Mouse (Mus musculus) intestine, postnatal 0 days (tissue): ENCODE measurements around the gene Fxr2. TPM values are rescaled to one million over a fixed set of nuclear protein-coding genes. Genes with fewer than 3 reads are reported as not detected.

Experiments used
- ATAC-seq: fragments of 200-750 bp; cut with Nextera tagmentation; 2 replicates; pipeline ENCODE4 v1.8.0; 2017; ENCODE audit warnings: mild to moderate bottlenecking, moderate TSS enrichment, moderate library complexity
- H3K27ac ChIP-seq: fragments of 300-500 bp; sonication (generic); 2 replicates; pipeline ENCODE4 v1.5.1; 2014; ENCODE audit warnings: mild to moderate bottlenecking, low read depth, low read length, moderate library complexity
- H3K27me3 ChIP-seq: fragments of 300-500 bp; sonication (generic); replicated peaks from 2 replicates; pipeline ENCODE4 v1.6.1; 2014; ENCODE audit warnings: low read length, mixed read lengths; ENCODE audit not compliant: control insufficient read depth, insufficient read depth
- H3K36me3 ChIP-seq: fragments of 300-500 bp; sonication (generic); 2 replicates; pipeline ENCODE4 v1.6.1; 2014; ENCODE audit warnings: mild to moderate bottlenecking, moderate library complexity; ENCODE audit not compliant: control insufficient read depth, insufficient read depth
- H3K4me1 ChIP-seq: fragments of 300-500 bp; sonication (generic); replicated peaks from 2 replicates; pipeline ENCODE4 v1.6.1; 2014; ENCODE audit warnings: antibody characterized with exemption, low read length, mixed read lengths; ENCODE audit not compliant: control insufficient read depth, insufficient read depth
- H3K4me2 ChIP-seq: fragments of 300-500 bp; sonication (generic); replicated peaks from 2 replicates; pipeline ENCODE4 v1.6.1; 2014; ENCODE audit warnings: low read depth, mild to moderate bottlenecking, moderate library complexity
- H3K4me3 ChIP-seq: fragments of 300-500 bp; sonication (generic); 2 replicates; pipeline ENCODE4 v1.5.1; 2014; ENCODE audit warnings: low read depth, low read length
- H3K9ac ChIP-seq: fragments of 300-500 bp; sonication (generic); 2 replicates; pipeline ENCODE4 v1.6.1; 2014; ENCODE audit warnings: mild to moderate bottlenecking, low read depth, low read length
- H3K9me3 ChIP-seq: fragments of 300-500 bp; sonication (generic); 2 replicates; pipeline ENCODE4 v1.6.1; 2016; ENCODE audit warnings: mixed run types; ENCODE audit not compliant: control insufficient read depth
- CTCF ChIP-seq: sonication (generic); IDR thresholded peaks from 2 replicates; pipeline ENCODE4 v1.5.1; 2016; ENCODE audit warnings: low read depth, mild to moderate bottlenecking, control low read depth, antibody characterized with exemption, moderate library complexity
- WGBS: fragments of 180-500 bp; shearing (Covaris S2); extraction: QIAGEN DNeasy Blood & Tissue Kit; methylation state at CpG from one replicate; pipeline ENCODE4 v1.1.7; 2014; 5-methylcytosine and 5-hydroxymethylcytosine counted together
- polyA plus RNA-seq: library from polyadenylated mRNA; unstranded; fragments of >200 nt; fragmentation: Nextera tagmentation; extraction: Ambion mirVana; gene quantifications from 2 replicates; pipeline ENCODE4 v1.2.1, GENCODE M21; 2015

Gene Fxr2
- polyA plus RNA-seq, 1 experiment from 2014 or later, result 9.8 TPM

DNA sequence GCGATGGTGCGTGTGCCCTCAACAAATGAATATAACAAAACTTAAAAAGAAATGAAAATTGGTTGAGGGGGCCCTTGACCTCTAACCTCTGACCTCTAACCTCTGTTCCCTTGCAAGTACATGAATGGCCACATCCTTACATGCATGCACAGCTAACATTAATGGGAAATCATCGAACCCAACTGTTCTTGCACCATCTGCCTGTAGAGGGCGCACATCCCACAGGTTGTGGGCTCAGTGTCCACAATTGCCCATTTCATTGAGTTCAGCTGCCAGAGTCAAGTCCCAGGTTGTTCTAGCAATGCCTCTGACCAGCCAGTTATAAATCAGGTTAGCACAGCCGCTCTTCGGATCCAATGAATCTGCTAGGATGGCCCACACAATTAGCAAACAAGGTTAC is 4.5 kb upstream of the Fxr2 start:
- ATAC-seq, result no peak
- WGBS, result 36% methylated on average over 6 of the region's 6 CpGs
- TF ChIP-seq CTCF, result peak; percentile 97

DNA sequence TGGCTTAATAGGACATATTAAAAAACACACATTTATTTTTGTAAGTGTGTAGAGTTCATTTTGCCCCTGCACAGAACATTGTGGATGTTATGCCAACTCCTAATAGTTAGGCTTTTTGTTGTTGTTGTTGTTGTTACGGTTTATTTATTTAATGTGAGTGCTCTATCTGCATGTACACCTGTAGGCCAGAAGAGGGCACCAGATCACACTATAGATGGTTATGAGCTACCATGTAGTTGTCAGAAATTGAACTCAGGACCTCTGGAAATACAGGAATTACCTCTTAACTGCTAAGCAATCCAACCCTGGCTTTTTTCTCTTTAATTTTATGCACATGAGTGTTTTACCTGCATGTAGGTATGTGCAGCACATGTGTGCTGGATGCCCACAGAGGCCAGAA is 3.0 kb upstream of the Fxr2 start:
- Histone ChIP-seq H3K9ac (no peak overlapping the region), H3K4me3 (no peak overlapping the region), H3K27ac (no peak overlapping the region), H3K4me1 (peaks cover 5% of the 10 kb centered on the region; the same call in 1 of the 2 replicates), H3K36me3 (no peaks in the 10 kb centered on the region), H3K27me3 (no peaks in the 10 kb centered on the region), H3K9me3 (no peaks in the 10 kb centered on the region), H3K4me2 (no peak overlapping the region)
- 71% methylated on average over 1 of the region's 1 CpGs for WGBS
- TF ChIP-seq CTCF, result peak; percentile 71
- no peak for ATAC-seq

More for the DNA sequence above, 4.5 kb upstream of the Fxr2 start:
- Histone ChIP-seq H3K4me2 (no peak overlapping the region), H3K4me1 (no peaks in the 10 kb centered on the region), H3K9ac (no peak overlapping the region), H3K9me3 (no peaks in the 10 kb centered on the region), H3K27ac (no peak overlapping the region), H3K36me3 (no peaks in the 10 kb centered on the region), H3K27me3 (no peaks in the 10 kb centered on the region), H3K4me3 (no peak overlapping the region)

DNA sequence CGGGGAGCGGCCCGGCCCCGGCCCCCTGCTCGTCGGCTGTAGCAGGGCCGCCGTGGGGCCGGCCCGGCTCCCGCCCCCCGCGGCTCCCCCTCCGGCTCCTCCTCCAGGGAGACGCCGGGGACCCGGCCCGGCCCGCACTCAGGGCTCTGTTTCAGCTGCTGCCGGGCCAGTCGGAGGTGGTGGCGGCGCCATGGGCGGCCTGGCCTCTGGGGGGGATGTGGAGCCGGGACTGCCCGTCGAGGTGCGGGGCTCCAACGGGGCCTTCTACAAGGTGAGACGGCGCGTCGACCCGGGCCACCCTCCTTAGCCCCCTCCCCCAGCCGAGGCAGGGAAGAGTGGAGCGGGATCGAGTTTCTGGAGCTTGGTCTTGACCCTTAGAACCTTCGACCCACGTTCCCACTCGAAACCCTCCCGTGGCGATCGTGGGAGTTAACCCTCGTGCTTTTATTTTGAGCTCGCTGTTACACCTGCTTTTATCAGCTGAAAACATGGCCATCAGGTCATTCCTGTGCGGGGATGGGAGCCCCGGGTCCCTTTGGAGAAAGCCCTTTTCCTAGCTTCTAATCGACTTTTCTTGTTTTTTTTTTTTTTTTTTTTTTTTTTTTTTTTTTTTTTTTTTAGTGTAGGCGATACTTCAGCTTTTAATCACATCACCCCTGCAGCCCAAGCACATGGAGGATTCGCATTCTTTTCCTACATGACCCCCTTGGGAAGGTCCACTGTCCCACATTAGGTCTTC is 507 bp downstream of the Fxr2 start:
- ATAC-seq, result peak; percentile 54
- whole genome bisulfite sequencing, result under 1% methylated on average over 36 of the region's 50 CpGs
- peak overlapping the region; percentile 89 for H3K4me3 ChIP-seq
- peak overlapping the region; percentile 89 for H3K27ac ChIP-seq
- H3K36me3 ChIP-seq, result no peaks in the 10 kb centered on the region
- H3K4me2 ChIP-seq, result peak overlapping the region; percentile 70
- 0 out of 2 replicates have a peak, but pooled peaks have one; percentile 3 for TF ChIP-seq CTCF
- H3K27me3 ChIP-seq, result no peaks in the 10 kb centered on the region
- peak overlapping the region; percentile 90 for H3K9ac ChIP-seq
- H3K4me1 ChIP-seq, result peaks cover 5% of the 10 kb centered on the region; the same call in 1 of the 2 replicates
- H3K9me3 ChIP-seq, result no peaks in the 10 kb centered on the region

DNA sequence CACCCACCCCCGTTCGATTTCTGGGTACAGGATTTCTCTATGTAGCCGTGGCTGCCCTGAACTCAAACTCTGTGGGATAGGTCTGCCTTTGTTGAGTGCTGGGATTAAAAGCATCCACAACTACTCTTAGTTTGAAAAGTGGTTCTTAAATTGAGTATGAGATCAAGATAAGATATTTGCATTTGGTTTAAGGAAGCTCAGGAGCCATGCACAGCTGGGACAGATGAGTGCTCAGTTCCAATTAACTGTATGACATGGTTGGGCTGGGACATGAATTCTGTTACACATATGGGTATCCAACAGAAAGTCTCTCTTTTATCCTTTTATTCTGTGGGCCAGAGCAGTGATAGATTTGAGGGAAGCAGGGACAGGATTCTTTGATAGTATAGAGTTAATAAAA is 2.7 kb downstream of the Fxr2 start:
- Histone ChIP-seq H3K36me3 (peaks cover 6% of the 10 kb centered on the region; the same call in 1 of the 2 replicates), H3K4me1 (peaks cover 5% of the 10 kb centered on the region; the same call in 1 of the 2 replicates), H3K4me3 (no peak overlapping the region), H3K4me2 (peak overlapping the region; percentile 13; the same call in 1 of the 2 replicates), H3K9me3 (no peaks in the 10 kb centered on the region), H3K9ac (0 out of 2 replicates have a peak overlapping the region, but pooled peaks have one; percentile 7), H3K27me3 (no peaks in the 10 kb centered on the region), H3K27ac (no peak overlapping the region)
- ATAC-seq, result no peak
- 50% methylated on average over 3 of the region's 3 CpGs for WGBS
- no peak for TF ChIP-seq CTCF

DNA sequence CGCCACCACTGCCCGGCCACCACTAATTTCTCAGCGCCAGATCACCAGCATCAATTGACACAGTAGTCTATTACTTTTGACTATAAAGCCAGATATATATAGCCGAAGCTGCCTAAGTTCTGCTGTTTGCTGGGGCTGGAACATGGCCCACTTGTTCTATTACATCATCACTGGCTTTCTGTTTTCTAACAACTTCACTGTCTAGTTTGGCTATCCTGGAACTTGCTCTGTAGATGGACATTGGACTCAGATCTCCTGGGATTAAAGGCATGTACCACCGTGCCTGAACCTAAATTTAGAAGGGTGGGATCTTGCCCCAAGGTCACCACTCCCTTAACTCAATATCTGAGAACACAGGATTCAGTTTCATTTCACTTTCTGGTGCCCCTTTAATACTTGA is 13.1 kb downstream of the Fxr2 start:
- no peak for ATAC-seq
- no peak overlapping the region for H3K27ac ChIP-seq
- H3K9me3 ChIP-seq, result no peaks in the 10 kb centered on the region
- no peaks in the 10 kb centered on the region for H3K27me3 ChIP-seq
- TF ChIP-seq CTCF, result no peak
- H3K4me2 ChIP-seq, result no peak overlapping the region
- 88% methylated on average over 5 of the region's 5 CpGs for WGBS
- no peaks in the 10 kb centered on the region for H3K4me1 ChIP-seq
- no peak overlapping the region for H3K4me3 ChIP-seq
- H3K36me3 ChIP-seq, result peaks cover 87% of the 10 kb centered on the region
- H3K9ac ChIP-seq, result no peak overlapping the region

DNA sequence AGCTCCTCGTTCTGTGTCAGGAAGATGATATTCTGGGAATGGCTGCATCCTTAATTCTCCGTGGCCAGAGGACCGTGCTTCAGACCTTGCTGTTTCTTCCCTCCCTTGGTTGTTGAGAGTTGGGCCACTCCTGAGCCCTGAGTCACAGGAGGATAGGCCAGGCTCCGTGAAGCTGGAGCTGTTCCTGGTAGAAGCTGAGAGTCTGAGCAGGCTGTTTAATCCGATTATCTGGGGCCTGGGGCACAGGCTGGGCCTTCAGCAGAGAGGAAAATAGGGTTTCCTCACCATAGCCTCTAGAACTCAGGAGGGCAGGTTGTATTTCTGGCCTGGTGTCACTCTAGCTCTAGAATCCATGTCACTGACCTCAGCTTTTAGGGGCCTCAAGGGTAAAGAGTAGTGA is 20.6 kb downstream of the Fxr2 start:
- Histone ChIP-seq H3K4me2 (no peak overlapping the region), H3K4me1 (no peaks in the 10 kb centered on the region), H3K4me3 (no peak overlapping the region), H3K9me3 (no peaks in the 10 kb centered on the region), H3K27me3 (no peaks in the 10 kb centered on the region), H3K9ac (no peak overlapping the region), H3K27ac (no peak overlapping the region), H3K36me3 (peaks cover 74% of the 10 kb centered on the region)
- ATAC-seq, result no peak
- 65% methylated on average over 5 of the region's 5 CpGs for WGBS
- no peak for TF ChIP-seq CTCF
